Mouse (Mus musculus) CH12F3 (cell line): ENCODE data around the gene Astn2.

Experiments used
- in situ Hi-C: fragments of 300-500 bp; cut with MboI; formaldehyde crosslinking; loops from 2 replicates; pipeline ENCODE4 v1.14.3; 2020; ENCODE audit warnings: low sequenced_read_pairs

Astn2 gene

GRCm38 (mm10) chr4:65888332-65888993, 515.9 kb downstream of the Astn2 start:
- in situ Hi-C loops: no loop called here

DNA sequence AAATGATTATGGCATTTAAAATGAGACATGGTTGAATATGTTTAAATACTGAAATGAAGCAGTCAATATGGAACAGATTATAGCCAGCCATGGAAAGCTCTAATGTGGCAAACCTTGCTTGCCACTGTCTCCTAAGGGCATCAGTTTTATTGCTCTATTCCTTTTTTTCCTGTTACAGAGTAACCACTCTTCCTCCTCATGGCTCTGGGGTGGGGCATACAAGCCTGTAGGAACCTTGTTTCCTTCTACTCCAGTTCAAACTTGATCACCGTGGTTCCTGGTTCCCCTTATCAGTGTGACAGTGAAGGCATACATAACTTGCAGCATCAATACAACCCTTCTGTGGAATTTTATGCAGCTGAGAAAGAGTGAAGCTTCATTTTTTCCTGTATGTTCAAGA, 517.5 kb downstream of the Astn2 start:
- in situ Hi-C loops: no loop called here

- in situ Hi-C loops: no loop called here
Measured at GRCm38 (mm10) chr4:65885921-65886320, 518.5 kb downstream of the Astn2 start.

GRCm38 (mm10) chr4:65874236-65874781, 530.1 kb downstream of the Astn2 start:
- in situ Hi-C loops: no loop called here

DNA sequence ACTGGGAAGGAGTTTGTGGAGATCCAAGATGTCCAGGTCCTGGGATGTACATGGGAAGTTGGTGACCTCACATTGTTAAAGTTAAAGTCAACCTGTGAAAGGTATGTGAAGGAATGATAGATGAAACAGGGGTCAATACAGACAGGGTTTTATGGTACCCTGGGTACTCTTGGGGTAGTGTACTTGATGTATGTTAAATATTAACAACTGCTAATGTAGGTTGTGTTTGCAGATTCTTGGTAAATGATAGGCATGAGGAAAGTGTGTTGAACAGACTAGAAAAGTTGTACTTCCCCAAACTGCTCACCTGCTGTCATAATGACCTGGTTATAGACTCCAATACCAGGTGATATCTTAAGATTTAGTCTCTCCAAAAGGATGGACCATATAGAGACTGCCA, 539.9 kb downstream of the Astn2 start:
- in situ Hi-C loops: no loop called here

DNA sequence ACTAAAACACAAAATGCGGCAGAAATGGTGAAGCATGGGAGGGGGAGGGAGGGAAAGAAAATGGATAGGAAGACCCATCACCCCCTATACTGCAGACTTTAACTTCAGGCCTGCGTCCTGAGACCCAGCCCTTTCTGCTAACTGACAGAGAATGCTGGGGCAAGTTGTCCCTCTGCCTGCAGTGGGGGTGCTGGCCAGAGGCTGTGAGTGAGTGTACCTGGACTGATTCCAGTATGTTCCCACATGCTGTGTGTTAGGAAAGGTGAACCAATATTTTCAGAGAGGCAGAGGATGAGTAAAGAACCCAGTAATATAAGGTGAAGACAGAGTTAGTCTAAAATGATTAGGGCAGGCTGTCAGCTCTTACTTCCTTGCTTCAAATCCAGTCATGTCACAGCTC, 561.2 kb downstream of the Astn2 start:
- in situ Hi-C loops: no loop called here

GRCm38 (mm10) chr4:65839550-65840000, 564.8 kb downstream of the Astn2 start:
- in situ Hi-C loops: no loop called here

DNA sequence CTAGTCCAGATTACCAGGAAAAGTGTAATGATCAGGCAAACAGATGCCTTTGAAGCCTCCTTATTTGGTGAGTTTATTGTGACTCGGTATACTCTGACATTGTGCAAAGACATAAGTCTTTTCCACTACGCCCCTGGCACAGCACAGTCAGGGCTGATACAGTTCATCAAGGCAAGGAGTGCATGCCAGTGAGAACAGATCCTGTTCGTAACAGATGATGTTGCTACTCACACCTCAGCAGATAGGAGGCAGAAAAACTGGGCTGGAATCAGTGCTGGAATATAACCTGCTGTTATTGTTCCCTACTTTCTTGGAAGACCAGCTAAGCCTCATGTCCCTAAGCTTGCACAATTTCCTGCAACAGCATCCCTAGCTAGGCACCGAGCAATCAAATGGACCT, 565.6 kb downstream of the Astn2 start:
- in situ Hi-C loops: no loop called here

GRCm38 (mm10) chr4:65832971-65833370, 571.4 kb downstream of the Astn2 start:
- in situ Hi-C loops: no loop called here

DNA sequence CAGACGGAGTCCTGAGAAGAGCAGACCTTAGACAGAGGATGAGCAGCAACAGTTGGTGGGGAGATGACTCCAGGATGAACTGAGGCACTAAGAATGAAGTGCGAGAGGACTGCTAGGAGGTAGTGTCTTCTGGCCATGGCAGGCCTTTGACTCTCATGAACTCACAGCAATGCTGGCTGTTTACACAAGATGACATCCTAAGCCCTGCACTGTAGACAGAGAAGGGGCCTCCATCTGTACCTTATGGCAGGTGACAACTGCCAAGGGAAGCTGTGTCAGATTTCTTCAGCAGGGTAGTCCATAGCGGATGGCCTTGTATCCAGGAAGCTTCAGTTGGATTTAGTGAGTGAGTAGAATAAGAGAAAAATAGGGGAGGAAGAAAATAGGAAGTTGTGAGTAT, 572.5 kb downstream of the Astn2 start:
- in situ Hi-C loops: no loop called here

- in situ Hi-C loops: no loop called here
Measured at GRCm38 (mm10) chr4:65830495-65830894, 573.9 kb downstream of the Astn2 start.

- in situ Hi-C loops: no loop called here
Measured at GRCm38 (mm10) chr4:65821070-65821469, 583.3 kb downstream of the Astn2 start.

GRCm38 (mm10) chr4:65820236-65820635, 584.2 kb downstream of the Astn2 start:
- in situ Hi-C loops: no loop called here

DNA sequence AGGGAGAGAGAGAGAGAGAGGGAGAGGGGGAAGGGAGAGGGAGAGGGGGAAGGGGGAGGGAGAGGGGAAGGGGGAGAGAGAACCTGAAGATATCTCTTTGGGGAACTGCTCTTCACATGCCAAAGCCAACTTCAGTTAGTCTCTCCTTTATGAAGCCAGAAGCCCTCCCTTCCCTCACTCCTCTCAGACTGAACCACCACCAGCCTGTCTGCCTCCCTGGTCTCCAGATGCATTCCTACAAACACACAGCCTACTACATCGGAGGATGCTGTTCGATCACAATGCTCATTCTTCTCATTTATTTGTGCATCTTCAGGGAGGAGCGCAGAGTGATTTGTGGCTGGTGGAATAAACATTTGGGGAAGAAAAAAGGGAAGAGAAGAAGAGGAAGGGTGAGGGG, 584.6 kb downstream of the Astn2 start:
- in situ Hi-C loops: no loop called here

DNA sequence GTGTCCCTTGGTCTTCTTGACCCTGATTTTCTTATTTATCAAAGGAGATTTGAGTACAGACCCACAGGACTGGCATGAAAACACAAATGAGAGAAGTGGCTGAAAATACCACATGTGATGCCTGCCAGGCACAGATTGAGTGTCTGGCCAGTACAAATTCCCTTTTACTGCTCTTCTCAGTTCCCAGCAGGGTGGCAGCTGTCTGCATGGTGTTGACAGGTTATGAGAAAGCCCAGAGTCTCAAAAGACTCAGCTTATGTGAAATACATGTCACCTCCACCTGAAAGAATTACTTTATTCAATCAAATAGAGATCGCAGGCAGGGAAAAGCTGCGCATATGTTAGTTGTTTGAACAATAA, 590.3 kb downstream of the Astn2 start:
- in situ Hi-C loops: no loop called here

- in situ Hi-C loops: no loop called here
Measured at GRCm38 (mm10) chr4:65813500-65814175, 590.8 kb downstream of the Astn2 start.

DNA sequence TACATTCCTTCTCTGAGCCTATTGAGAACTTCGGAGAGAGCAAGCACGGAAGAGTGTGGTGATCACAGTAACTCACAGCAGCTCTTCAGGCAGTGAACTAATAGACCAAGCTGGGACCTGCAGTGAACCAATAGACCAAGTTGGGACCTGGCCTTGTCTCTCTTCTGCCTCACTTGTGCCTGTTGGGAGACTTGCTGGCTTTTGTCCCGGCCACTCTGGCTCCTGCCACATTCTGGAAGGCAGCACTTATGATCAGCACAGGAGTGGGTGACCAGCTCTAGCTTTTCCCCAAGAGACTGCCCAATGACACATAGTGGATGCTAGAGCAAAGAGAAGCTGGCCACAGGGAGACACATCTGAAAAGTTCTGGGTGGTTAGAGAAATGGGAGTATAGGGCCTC, 597.1 kb downstream of the Astn2 start:
- in situ Hi-C loops: no loop called here

GRCm38 (mm10) chr4:65801204-65801603, 603.2 kb downstream of the Astn2 start:
- in situ Hi-C loops: no loop called here

DNA sequence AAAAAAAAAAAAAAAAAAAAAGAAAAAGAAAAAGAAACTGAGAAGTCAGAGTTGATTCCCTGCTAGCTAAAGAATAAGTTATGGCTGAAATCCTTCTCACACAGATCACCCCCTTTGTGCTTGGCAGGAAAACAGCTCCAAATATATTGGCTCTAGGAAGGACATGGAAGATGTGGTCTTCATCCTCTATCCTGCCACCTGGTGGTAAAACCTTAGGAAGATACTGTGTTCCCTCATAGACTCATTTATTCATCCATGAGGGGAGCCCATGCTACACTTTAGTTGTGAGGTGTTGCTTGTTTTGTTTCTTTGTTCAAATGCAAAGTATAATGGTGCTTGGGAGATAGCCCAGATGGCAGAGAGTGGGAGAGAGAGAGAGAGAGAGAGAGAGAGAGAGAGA, 613.4 kb downstream of the Astn2 start:
- in situ Hi-C loops: no loop called here

DNA sequence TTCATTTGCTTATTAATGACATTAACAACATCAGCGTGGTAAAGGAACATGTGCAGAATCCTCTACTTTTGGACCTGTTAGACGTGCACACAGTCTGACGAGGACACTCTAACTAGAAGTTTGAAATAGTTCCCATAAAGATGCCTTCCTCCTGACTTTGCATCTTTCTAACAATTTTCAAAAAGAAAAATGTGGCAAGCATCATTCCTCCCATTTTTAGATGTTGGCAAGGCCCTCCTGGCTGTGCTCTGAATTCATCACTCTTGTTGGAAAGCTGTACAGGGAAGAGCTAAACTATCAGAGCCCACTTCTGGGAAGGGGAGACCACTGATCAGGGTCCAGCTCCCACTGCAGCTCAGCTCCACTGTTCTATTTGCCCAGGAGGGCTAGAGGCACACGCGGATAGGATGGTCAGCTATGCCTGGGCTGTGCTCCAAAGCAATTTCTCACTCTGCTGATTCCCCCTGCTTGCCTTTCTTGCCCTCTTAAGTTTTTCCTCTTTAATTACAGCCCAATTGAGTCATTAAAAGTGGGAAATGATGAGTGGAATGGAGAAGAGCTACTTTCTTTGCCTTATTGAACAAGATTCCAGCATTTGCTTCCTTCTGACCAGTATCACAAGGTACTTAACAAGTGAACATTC, 630.9 kb downstream of the Astn2 start:
- in situ Hi-C loops: no loop called here

DNA sequence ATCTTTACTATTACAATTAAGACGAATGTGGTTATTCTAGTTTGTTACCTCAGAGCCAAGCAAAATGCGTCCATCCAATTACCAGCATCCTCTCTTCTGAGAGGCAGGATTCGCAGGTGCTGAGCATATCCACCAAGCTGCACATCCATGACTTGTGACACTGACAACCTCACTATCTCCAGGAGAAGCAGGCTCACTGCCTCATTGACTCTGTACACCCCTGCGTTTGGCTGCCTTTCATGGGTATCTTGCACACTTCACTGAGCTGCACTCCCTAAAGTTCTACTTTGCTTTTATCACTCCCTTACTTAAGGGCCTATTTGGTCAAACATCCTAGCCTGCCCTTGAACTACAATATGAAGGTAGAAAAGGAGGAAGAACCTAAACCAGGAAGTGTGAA, 633.5 kb downstream of the Astn2 start:
- in situ Hi-C loops: no loop called here

DNA sequence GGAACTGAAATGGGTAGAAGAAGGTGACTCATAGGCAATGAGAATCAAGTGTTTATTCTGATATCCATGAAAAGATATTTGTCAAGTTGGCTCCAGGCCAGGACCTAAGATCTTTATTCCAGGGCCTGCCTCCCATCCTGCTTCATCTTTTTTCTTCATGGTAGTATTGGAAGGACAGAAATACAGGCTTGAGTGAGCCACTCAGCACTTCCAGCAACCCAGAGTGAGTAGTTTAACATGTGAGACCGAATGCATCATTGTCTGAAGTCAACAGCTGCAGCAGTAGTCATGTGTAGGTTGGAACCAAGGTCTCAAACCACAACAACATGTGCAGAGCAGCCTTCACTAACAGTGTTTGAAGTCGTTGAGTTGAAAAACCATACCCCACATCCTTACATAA, 636.5 kb downstream of the Astn2 start:
- in situ Hi-C loops: no loop called here
